Mouse (Mus musculus): ENCODE results near the gene Tbcel.

GRCm38 (mm10) chr9:42454364-42454763, 53.2 kb downstream of the Tbcel start:
- TF ChIP-seq CTCF (IDR thresholded peaks at IDR 0.05; ENCODE audit: low read depth, low read length), result no peak
- TF ChIP-seq POLR2A (IDR thresholded peaks at IDR 0.05; ENCODE audit: borderline replicate concordance, low read depth, low read length), result no peak
